8 mouse cellular contexts compared by ENCODE assay signal in genomic region chr9:105494553-105495315, GRCm38 (mm10). TPM values are rescaled to one million over a fixed set of nuclear protein-coding genes. Genes with fewer than 3 reads are reported as not detected.
DNase-seq lines count a peak whose midpoint lies in the region; ATAC-seq and TF ChIP-seq lines count a peak whose summit lies in the region.

No protein-coding gene starts in this region.

- peak; percentile 98 for ATAC-seq in heart, embryonic 15.5 days (replicated peaks; ENCODE audit: insufficient number of reproducible peaks, insufficient read depth, low FRiP score, low read depth)
- peak; percentile 99 for ATAC-seq in liver, embryonic 14.5 days (ENCODE audit: insufficient read depth)
- peak; percentile 98 for ATAC-seq in neural tube, embryonic 11.5 days (ENCODE audit: insufficient read depth, low FRiP score, low TSS enrichment)
- peak; percentile 100 for ATAC-seq in stomach, postnatal 0 days (ENCODE audit: low FRiP score, low TSS enrichment)

- H3K4me3 ChIP-seq in brown adipose tissue, adult 24 weeks (ENCODE audit: insufficient read depth, low read depth, low read length), result peak overlapping the region; percentile 88
- peak overlapping the region; percentile 92 for H3K4me3 ChIP-seq in heart, embryonic 15.5 days
- H3K4me3 ChIP-seq in liver, embryonic 14.5 days (ENCODE audit: insufficient read depth in 1 of 2, low read depth in 2 of 2, low read length in 2 of 2), result peak overlapping the region; percentile 69 to 93
- H3K4me3 ChIP-seq in neural tube, embryonic 11.5 days (ENCODE audit: low read depth, low read length), result peak overlapping the region; percentile 80
- H3K4me3 ChIP-seq in stomach, postnatal 0 days (ENCODE audit: low read depth, low read length), result peak overlapping the region; percentile 88

- peak; percentile 47 for TF ChIP-seq CTCF in liver, embryonic 14.5 days (IDR thresholded peaks at IDR 0.05; ENCODE audit: low read depth)
- TF ChIP-seq CTCF in stomach, postnatal 0 days (IDR thresholded peaks at IDR 0.05; ENCODE audit: low read depth), result peak; percentile 64

- H3K36me3 ChIP-seq in heart, embryonic 15.5 days, result no peaks in the 10 kb centered on the region
- H3K36me3 ChIP-seq in liver, embryonic 14.5 days (replicated peaks; ENCODE audit: control insufficient read depth, insufficient read depth, low read depth), result no peaks in the 10 kb centered on the region
- no peaks in the 10 kb centered on the region for H3K36me3 ChIP-seq in neural tube, embryonic 11.5 days (ENCODE audit: control insufficient read depth, insufficient read depth, low read length)
- no peaks in the 10 kb centered on the region for H3K36me3 ChIP-seq in stomach, postnatal 0 days (ENCODE audit: control insufficient read depth, insufficient read depth, low read length)

- peak overlapping the region; percentile 63 for H3K27ac ChIP-seq in brown adipose tissue, adult 24 weeks (replicated peaks; ENCODE audit: low read depth, low read length)
- peak overlapping the region; percentile 97 for H3K27ac ChIP-seq in heart, embryonic 15.5 days
- peak overlapping the region; percentile 72 for H3K27ac ChIP-seq in liver, embryonic 14.5 days
- H3K27ac ChIP-seq in neural tube, embryonic 11.5 days (ENCODE audit: low read depth, low read length), result peak overlapping the region; percentile 97
- peak overlapping the region; percentile 97 for H3K27ac ChIP-seq in stomach, postnatal 0 days (replicated peaks)

- H3K9me3 ChIP-seq in heart, embryonic 15.5 days (replicated peaks), result no peaks in the 10 kb centered on the region
- no peaks in the 10 kb centered on the region for H3K9me3 ChIP-seq in liver, embryonic 14.5 days (ENCODE audit: control insufficient read depth, low read length)
- no peaks in the 10 kb centered on the region for H3K9me3 ChIP-seq in neural tube, embryonic 11.5 days (ENCODE audit: control insufficient read depth, low read length)
- H3K9me3 ChIP-seq in stomach, postnatal 0 days (ENCODE audit: control insufficient read depth, low read length), result no peaks in the 10 kb centered on the region

- peak; percentile 97 for DNase-seq in CD4-positive, CD25-positive, alpha-beta regulatory T cell, adult 2 months (ENCODE audit: low read depth, low spot score)
- DNase-seq in fibroblast of lung, adult 2 months (ENCODE audit: low read depth), result peak; percentile 79
- DNase-seq in kidney, postnatal 25 days, result peak; percentile 97 to 98
- DNase-seq in liver, embryonic 14.5 days (ENCODE audit: low read depth in 3 of 3, low spot score in 3 of 3), result peak; percentile 83 to 91 (median 83)
- peak; percentile 98 for DNase-seq in neural tube, embryonic 11.5 days (ENCODE audit: low spot score)
- peak; percentile 98 for DNase-seq in stomach, postnatal 0 days (ENCODE audit: low spot score)

- peak overlapping the region; percentile 93 for H3K9ac ChIP-seq in heart, embryonic 15.5 days
- H3K9ac ChIP-seq in liver, embryonic 14.5 days (replicated peaks), result peak overlapping the region; percentile 93
- H3K9ac ChIP-seq in neural tube, embryonic 11.5 days (ENCODE audit: low read length), result peak overlapping the region; percentile 91
- H3K9ac ChIP-seq in stomach, postnatal 0 days (ENCODE audit: low read length), result peak overlapping the region; percentile 94

- H3K4me1 ChIP-seq in brown adipose tissue, adult 24 weeks (ENCODE audit: control insufficient read depth, insufficient read depth, insufficient read length, low read length), result no peaks in the 10 kb centered on the region
- peaks cover 19% of the 10 kb centered on the region for H3K4me1 ChIP-seq in heart, embryonic 15.5 days (replicated peaks)
- peaks cover 3 to 9% of the 10 kb centered on the region in 2 experiments for H3K4me1 ChIP-seq in liver, embryonic 14.5 days (replicated peaks; ENCODE audit: control insufficient read depth in 2 of 2, insufficient read depth in 2 of 2, low read length in 1 of 2)
- 0 out of 2 replicates have a peak, but pooled peaks cover 4% of the 10 kb centered on the region for H3K4me1 ChIP-seq in neural tube, embryonic 11.5 days (ENCODE audit: control insufficient read depth, insufficient read depth, low read length)
- no peaks in the 10 kb centered on the region for H3K4me1 ChIP-seq in stomach, postnatal 0 days (replicated peaks; ENCODE audit: control insufficient read depth, insufficient read depth)

- under 1% methylated on average over 67 of the region's 83 CpGs for WGBS in heart, embryonic 15.5 days
- under 1% methylated on average over 59 of the region's 83 CpGs for WGBS in liver, embryonic 14.5 days (ENCODE audit: insufficient replicate concordance)
- under 1% methylated on average over 45 of the region's 83 CpGs for WGBS in neural tube, embryonic 11.5 days
- under 1% methylated on average over 73 of the region's 83 CpGs for WGBS in stomach, postnatal 0 days

- TF ChIP-seq EP300 in liver, embryonic 14.5 days (IDR thresholded peaks at IDR 0.05; ENCODE audit: low read depth), result no peak
- TF ChIP-seq EP300 in stomach, postnatal 0 days (optimal IDR thresholded peaks at IDR 0.05), result no peak

- peak overlapping the region; percentile 97 for H3K4me2 ChIP-seq in heart, embryonic 15.5 days
- peak overlapping the region; percentile 94 for H3K4me2 ChIP-seq in liver, embryonic 14.5 days (ENCODE audit: low read depth)
- H3K4me2 ChIP-seq in neural tube, embryonic 11.5 days (ENCODE audit: low read depth), result peak overlapping the region; percentile 95
- peak overlapping the region; percentile 95 for H3K4me2 ChIP-seq in stomach, postnatal 0 days (replicated peaks; ENCODE audit: low read depth)

- H3K27me3 ChIP-seq in heart, embryonic 15.5 days, result no peaks in the 10 kb centered on the region
- no peaks in the 10 kb centered on the region for H3K27me3 ChIP-seq in liver, embryonic 14.5 days (ENCODE audit: control insufficient read depth, insufficient read depth, low read length)
- no peaks in the 10 kb centered on the region for H3K27me3 ChIP-seq in neural tube, embryonic 11.5 days (ENCODE audit: control insufficient read depth, insufficient read depth, low read length)
- no peaks in the 10 kb centered on the region for H3K27me3 ChIP-seq in stomach, postnatal 0 days (ENCODE audit: control insufficient read depth, insufficient read depth, low read length)

RNA-seq across cellular contexts. Expression of gene Atp2c1, which starts 32.4 kb away (rescaled TPM):
- polyA plus RNA-seq in brown adipose tissue, adult 24 weeks (2012; ENCODE audit: insufficient read depth, insufficient read length, missing spikeins), result 20.1 and 33.0 TPM in 2 replicates
- polyA plus RNA-seq in heart, embryonic 15.5 days (2015; fragmentation: Nextera tagmentation; extraction: Ambion mirVana), result 47.9 and 49.6 TPM in 2 replicates
- 8.2 and 11.2 TPM in 2 replicates for polyA plus RNA-seq in liver, embryonic 14.5 days (2012; rRNA removed)
- polyA plus RNA-seq in liver, embryonic 14.5 days (2014; fragmentation: Nextera tagmentation; extraction: Ambion mirVana), result 16.8 and 19.4 TPM in 2 replicates
- 90.7 and 91.5 TPM in 2 replicates for polyA plus RNA-seq in neural tube, embryonic 11.5 days (2014; fragmentation: Nextera tagmentation; extraction: Ambion mirVana)
- 33.2 and 36.6 TPM in 2 replicates for polyA plus RNA-seq in stomach, postnatal 0 days (2015; fragmentation: Nextera tagmentation; extraction: Ambion mirVana)

Comparison
In these comparisons a context has a peak if more than half of its experiments do, and no peak if none do; other contexts are left out.
1. Peak in every context shown above with its lines: DNase-seq, ATAC-seq, H3K4me3 ChIP-seq and H3K27ac ChIP-seq.